Mouse (Mus musculus): Measurements from ENCODE around the gene Pla2g15. TPM values are rescaled to one million over a fixed set of nuclear protein-coding genes. Genes with fewer than 3 reads are reported as not detected.

Pla2g15 gene
- polyA plus RNA-seq (2017; shearing (Covaris generic)) = 12.9 TPM

DNA sequence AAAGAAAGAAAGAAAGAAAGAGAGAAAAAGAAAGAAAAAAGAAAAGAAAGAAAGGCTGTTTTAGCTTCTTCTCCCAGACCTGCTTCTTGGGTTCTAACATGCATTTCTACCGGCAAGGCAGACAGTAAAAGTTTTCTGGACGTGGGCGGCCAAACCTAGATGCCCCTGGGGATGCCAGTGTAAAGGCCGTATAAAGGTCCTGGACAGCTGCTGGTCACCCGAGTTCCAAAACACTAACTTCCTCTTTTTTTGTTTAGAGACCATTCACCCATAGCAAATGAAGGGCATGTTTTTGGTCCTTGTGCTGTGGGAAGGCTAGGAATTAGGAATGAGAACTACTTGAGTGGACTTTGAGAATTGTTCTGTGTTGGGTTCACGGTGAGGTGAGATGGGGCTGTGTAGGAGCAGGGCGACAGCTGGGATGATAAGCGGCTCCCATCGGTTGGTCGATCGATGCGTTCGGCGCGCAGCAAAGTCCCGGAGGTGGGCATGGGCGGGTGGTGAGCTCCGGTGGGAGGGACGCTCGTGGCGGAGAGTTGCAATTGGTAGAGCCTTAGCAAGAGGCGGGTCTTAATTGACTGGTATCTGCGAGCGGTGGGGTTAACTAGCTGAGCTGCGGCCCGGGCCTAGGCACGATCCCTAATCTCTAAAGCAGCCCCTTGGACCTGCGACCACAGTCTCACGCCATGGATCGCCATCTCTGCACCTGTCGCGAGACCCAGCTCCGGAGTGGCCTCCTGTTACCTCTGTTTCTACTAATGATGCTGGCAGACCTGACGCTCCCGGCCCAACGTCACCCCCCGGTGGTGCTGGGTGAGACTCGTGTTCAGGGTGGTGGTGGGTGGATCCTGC, at the start of gene Pla2g15:
Pla2g15 (plus strand) TSS at position 599 of the 852 bp plus-strand sequence.

DNA sequence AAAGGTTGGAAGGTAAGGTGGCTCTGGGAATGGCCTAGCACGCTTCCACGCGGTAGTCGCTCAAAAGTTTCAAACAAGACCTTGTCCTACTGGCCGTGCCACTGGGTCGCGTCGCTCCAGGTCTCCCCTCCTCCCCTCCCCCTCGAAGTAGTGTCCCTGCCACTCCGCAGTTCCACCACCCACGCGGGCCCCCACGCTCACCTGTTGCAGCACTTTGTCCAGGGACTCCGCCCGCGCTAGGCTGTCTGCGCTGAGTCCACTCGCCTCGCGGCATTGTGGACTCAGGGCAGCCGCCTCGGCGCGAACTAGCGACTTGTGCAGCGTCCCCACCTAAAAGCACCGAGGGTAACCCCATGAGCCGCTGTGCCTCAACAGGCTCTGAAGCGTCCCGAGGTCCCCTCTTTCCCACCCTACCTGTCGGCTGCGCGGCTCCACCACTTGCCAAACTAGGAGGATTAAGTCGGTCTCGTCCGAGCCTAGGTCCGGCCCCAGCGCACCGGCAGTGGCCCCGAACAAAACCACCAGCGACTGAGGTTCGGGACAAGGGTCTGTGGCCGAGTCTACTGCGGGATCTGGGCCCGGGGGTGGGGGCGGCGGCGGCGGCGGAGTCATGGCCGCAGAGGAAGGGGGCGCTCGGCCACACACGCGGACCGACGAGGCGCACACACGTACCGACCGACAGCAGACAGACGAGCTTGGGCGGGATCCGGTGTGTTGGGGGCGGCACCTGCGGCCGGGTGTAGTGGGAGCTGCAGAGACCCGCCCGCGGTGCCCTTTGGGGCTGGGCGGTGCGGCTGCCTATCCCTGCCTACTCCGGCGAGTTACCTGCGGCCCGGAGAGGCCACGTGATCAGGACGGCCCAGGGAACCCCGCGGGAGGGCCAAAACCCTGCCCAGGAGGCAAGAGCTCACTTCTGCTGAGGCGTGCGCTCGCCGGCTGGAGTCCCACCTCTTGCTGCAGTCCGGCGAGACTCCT, 13.8 kb upstream of the Pla2g15 start, which contains the start of gene Esrp2:
Esrp2 (minus strand) TSS at position 819 of the 975 bp plus-strand sequence.

DNA sequence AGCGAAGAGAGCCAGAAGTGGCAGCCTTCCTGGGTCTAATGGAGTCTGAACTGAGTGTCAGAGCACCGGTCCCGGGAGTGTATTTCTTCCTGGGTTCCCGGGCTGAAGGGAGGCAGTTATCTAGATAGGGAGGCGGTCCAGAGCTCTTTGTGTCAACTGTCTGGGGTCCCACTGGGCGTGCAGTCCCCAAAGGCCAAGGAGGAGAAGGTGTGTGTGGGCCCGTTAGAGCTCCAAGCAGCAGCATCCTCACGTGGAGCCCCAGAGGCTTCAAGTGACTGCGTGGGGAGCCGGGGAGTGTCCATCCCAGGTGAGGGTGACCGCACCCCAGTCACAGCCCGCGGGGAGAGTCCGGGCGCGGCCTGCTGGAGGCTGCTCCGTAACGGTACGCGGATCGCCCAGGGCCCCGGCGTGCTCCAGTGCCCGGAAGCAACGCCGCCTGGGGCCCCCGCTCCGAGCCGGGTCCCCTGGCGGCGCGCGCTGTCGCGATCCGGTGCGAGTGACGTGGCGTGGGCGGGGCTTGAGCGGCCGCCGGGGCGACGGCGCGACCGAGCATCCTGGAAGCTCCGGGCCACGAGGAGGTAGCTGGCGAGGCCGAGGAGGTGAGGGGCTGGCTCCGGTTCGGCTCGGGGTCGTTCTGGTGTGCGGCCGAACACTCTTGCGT, 18.3 kb downstream of the Pla2g15 start, which contains the start of gene Slc7a6:
Slc7a6 (plus strand) TSS at position 502 of the 661 bp plus-strand sequence.

DNA sequence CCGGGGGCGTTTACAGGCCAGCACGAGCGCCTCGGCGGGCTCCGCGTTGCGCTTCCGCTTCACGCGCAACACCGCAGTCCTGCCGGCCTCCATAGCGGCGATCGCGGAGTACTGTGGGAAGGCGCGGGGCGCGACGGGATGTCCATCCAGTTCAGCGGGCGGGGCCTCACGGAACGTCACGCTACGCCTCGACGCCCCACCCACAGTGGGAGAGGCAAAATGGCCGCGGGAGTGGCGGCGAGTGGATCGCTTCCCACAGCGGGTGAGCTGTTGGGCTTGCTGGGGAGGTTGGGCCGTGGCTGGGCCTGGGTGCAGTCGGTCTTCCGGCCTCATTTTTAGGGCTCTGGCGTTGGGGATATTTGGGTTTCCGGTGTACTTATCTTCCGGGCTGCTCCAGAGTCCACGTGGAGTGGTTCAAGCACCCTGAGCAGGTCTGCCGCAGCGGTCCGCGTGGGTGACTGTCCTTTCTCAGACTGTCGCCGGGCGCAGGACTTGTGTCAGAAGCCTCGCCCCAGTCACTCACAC, 60.7 kb downstream of the Pla2g15 start, which contains the start of the genes Slc7a6os and Prmt7:
Slc7a6os (minus strand) TSS at position 115 of the 525 bp plus-strand sequence.
Prmt7 (plus strand) TSS at position 116 of the 525 bp plus-strand sequence.

Other genes with a start within 250 kb of the Pla2g15 start
- gene Pskh1, start 250.0 kb upstream of the Pla2g15 start, polyA plus RNA-seq (2017; shearing (Covaris generic)) = 28.0 TPM
- gene Ctrl, start 216.5 kb upstream of the Pla2g15 start, polyA plus RNA-seq (2017; shearing (Covaris generic)) = 2.8 TPM
- 552 TPM for gene Psmb10, start 212.0 kb upstream of the Pla2g15 start, polyA plus RNA-seq (2017; shearing (Covaris generic))
- gene Lcat, start 207.0 kb upstream of the Pla2g15 start, polyA plus RNA-seq (2017; shearing (Covaris generic)) = 0.55 TPM
- gene Slc12a4, start 184.3 kb upstream of the Pla2g15 start, polyA plus RNA-seq (2017; shearing (Covaris generic)) = 7.0 TPM
- gene Dpep3, start 171.0 kb upstream of the Pla2g15 start, polyA plus RNA-seq (2017; shearing (Covaris generic)) = not detected
- gene Dus2, start 159.1 kb upstream of the Pla2g15 start, polyA plus RNA-seq (2017; shearing (Covaris generic)) = 26.0 TPM
- gene Dpep2nb, start 144.4 kb upstream of the Pla2g15 start, polyA plus RNA-seq (2017; shearing (Covaris generic)) = not detected
- 6.7 TPM for gene Ddx28, start 138.5 kb upstream of the Pla2g15 start, polyA plus RNA-seq (2017; shearing (Covaris generic))
- gene Nfatc3, start 91.6 kb upstream of the Pla2g15 start, polyA plus RNA-seq (2017; shearing (Covaris generic)) = 36.8 TPM
- gene Esrp2, start 13.4 kb upstream of the Pla2g15 start, polyA plus RNA-seq (2017; shearing (Covaris generic)) = 5.3 TPM
- 50.2 TPM for gene Slc7a6, start 18.5 kb downstream of the Pla2g15 start, polyA plus RNA-seq (2017; shearing (Covaris generic))
- gene Slc7a6os, start 60.5 kb downstream of the Pla2g15 start, polyA plus RNA-seq (2017; shearing (Covaris generic)) = 32.5 TPM
- gene Prmt7, start 60.5 kb downstream of the Pla2g15 start, polyA plus RNA-seq (2017; shearing (Covaris generic)) = 46.0 TPM
- gene Smpd3, start 187.6 kb downstream of the Pla2g15 start, polyA plus RNA-seq (2017; shearing (Covaris generic)) = not detected